Mouse (Mus musculus) E14TG2a.4 (cell line): ENCODE data around the gene Gatm.

Experiments used
- H3K27me3 ChIP-seq: 2 replicates; pipeline ENCODE4 v1.6.1; 2014; ENCODE audit warnings: low read length, control low read depth; ENCODE audit not compliant: insufficient read depth
- H3K36me3 ChIP-seq: 2 replicates; pipeline ENCODE4 v1.6.1; 2014; ENCODE audit warnings: low read length, control low read depth; ENCODE audit not compliant: insufficient read depth
- H3K4me1 ChIP-seq: replicated peaks from 2 replicates; pipeline ENCODE4 v1.6.1; 2014; ENCODE audit warnings: low read depth, low read length, control low read depth
- H3K4me3 ChIP-seq: replicated peaks from 2 replicates; pipeline ENCODE4 v1.5.1; 2014; ENCODE audit warnings: mild to moderate bottlenecking, low read length
- H3K9me3 ChIP-seq: 2 replicates; pipeline ENCODE4 v1.6.1; 2014; ENCODE audit warnings: low read length, control low read depth
- CTCF ChIP-seq: conservative IDR thresholded peaks from 2 replicates; pipeline ENCODE4 v1.5.1; 2014; ENCODE audit warnings: low read length
- NANOG ChIP-seq: IDR thresholded peaks from 2 replicates; pipeline ENCODE4 v1.6.1; 2014; ENCODE audit warnings: borderline replicate concordance, low read length, mixed read lengths
- POU5F1 ChIP-seq: IDR thresholded peaks from 2 replicates; pipeline ENCODE4 v1.6.1; 2014; ENCODE audit warnings: low read length, borderline replicate concordance

Gene Gatm

GRCm38 (mm10) chr2:122576295-122576694 is 34.8 kb downstream of the Gatm start:
- Histone ChIP-seq H3K4me3 (no peak overlapping the region), H3K27me3 (no peaks in the 10 kb centered on the region), H3K9me3 (peaks cover 5% of the 10 kb centered on the region), H3K36me3 (no peaks in the 10 kb centered on the region), H3K4me1 (no peaks in the 10 kb centered on the region)
- TF ChIP-seq NANOG (no peak), CTCF (no peak), POU5F1 (no peak)

- Histone ChIP-seq H3K4me1 (no peaks in the 10 kb centered on the region), H3K36me3 (no peaks in the 10 kb centered on the region), H3K4me3 (no peak overlapping the region), H3K27me3 (no peaks in the 10 kb centered on the region), H3K9me3 (peaks cover 5% of the 10 kb centered on the region)
- TF ChIP-seq POU5F1 (no peak), CTCF (no peak), NANOG (no peak)
These were observed 35.6 kb downstream of the Gatm start for GRCm38 (mm10) chr2:122575470-122575869.

- peaks cover 5% of the 10 kb centered on the region for H3K9me3 ChIP-seq
- TF ChIP-seq CTCF (no peak), NANOG (no peak), POU5F1 (no peak)
- H3K4me3 ChIP-seq: no peak overlapping the region
- H3K36me3 ChIP-seq: no peaks in the 10 kb centered on the region
- H3K4me1 ChIP-seq: no peaks in the 10 kb centered on the region
- no peaks in the 10 kb centered on the region for H3K27me3 ChIP-seq
These were observed 38.7 kb downstream of the Gatm start for GRCm38 (mm10) chr2:122572438-122572837.

GRCm38 (mm10) chr2:122571326-122571725 is 39.8 kb downstream of the Gatm start:
- Histone ChIP-seq H3K4me1 (no peaks in the 10 kb centered on the region), H3K4me3 (no peak overlapping the region), H3K36me3 (no peaks in the 10 kb centered on the region), H3K9me3 (peaks cover 5% of the 10 kb centered on the region), H3K27me3 (no peaks in the 10 kb centered on the region)
- TF ChIP-seq NANOG (no peak), CTCF (no peak), POU5F1 (no peak)

GRCm38 (mm10) chr2:122570430-122570829 is 40.7 kb downstream of the Gatm start:
- H3K4me3 ChIP-seq: no peak overlapping the region
- H3K36me3 ChIP-seq: no peaks in the 10 kb centered on the region
- H3K9me3 ChIP-seq: peaks cover 5% of the 10 kb centered on the region
- H3K4me1 ChIP-seq: no peaks in the 10 kb centered on the region
- TF ChIP-seq POU5F1: no peak
- no peak for TF ChIP-seq NANOG
- TF ChIP-seq CTCF: no peak
- no peaks in the 10 kb centered on the region for H3K27me3 ChIP-seq

GRCm38 (mm10) chr2:122569439-122569838 is 41.7 kb downstream of the Gatm start:
- no peaks in the 10 kb centered on the region for H3K36me3 ChIP-seq
- TF ChIP-seq NANOG: no peak
- peak; percentile 32 for TF ChIP-seq CTCF
- no peaks in the 10 kb centered on the region for H3K4me1 ChIP-seq
- H3K9me3 ChIP-seq: peaks cover 5% of the 10 kb centered on the region
- H3K4me3 ChIP-seq: no peak overlapping the region
- no peaks in the 10 kb centered on the region for H3K27me3 ChIP-seq

GRCm38 (mm10) chr2:122562251-122562650 is 48.9 kb downstream of the Gatm start:
- TF ChIP-seq POU5F1: no peak
- TF ChIP-seq CTCF: no peak
- no peak for TF ChIP-seq NANOG
- no peaks in the 10 kb centered on the region for H3K36me3 ChIP-seq

GRCm38 (mm10) chr2:122561221-122561620 is 49.9 kb downstream of the Gatm start:
- Histone ChIP-seq H3K36me3 (no peaks in the 10 kb centered on the region), H3K9me3 (peaks cover 19% of the 10 kb centered on the region), H3K27me3 (no peaks in the 10 kb centered on the region), H3K4me1 (no peaks in the 10 kb centered on the region), H3K4me3 (no peak overlapping the region)
- TF ChIP-seq NANOG: no peak
- no peak for TF ChIP-seq POU5F1
- TF ChIP-seq CTCF: no peak

More at GRCm38 (mm10) chr2:122562251-122562650, 48.9 kb downstream of the Gatm start:
- Histone ChIP-seq H3K9me3 (peaks cover 19% of the 10 kb centered on the region), H3K4me1 (no peaks in the 10 kb centered on the region), H3K4me3 (no peak overlapping the region), H3K27me3 (no peaks in the 10 kb centered on the region)

GRCm38 (mm10) chr2:122558317-122558716 is 52.8 kb downstream of the Gatm start:
- H3K4me1 ChIP-seq: no peaks in the 10 kb centered on the region
- no peak overlapping the region for H3K4me3 ChIP-seq
- peaks cover 25% of the 10 kb centered on the region for H3K9me3 ChIP-seq
- no peaks in the 10 kb centered on the region for H3K36me3 ChIP-seq
- TF ChIP-seq CTCF: no peak
- no peak for TF ChIP-seq NANOG
- no peak for TF ChIP-seq POU5F1
- H3K27me3 ChIP-seq: no peaks in the 10 kb centered on the region
